Mouse (Mus musculus): Measurements from ENCODE around the gene Cfi. TPM values are rescaled to one million over a fixed set of nuclear protein-coding genes. Genes with fewer than 3 reads are reported as not detected.

Gene Cfi
- polyA plus RNA-seq, 1 experiment from 2014 or later, result 0.22 TPM

DNA sequence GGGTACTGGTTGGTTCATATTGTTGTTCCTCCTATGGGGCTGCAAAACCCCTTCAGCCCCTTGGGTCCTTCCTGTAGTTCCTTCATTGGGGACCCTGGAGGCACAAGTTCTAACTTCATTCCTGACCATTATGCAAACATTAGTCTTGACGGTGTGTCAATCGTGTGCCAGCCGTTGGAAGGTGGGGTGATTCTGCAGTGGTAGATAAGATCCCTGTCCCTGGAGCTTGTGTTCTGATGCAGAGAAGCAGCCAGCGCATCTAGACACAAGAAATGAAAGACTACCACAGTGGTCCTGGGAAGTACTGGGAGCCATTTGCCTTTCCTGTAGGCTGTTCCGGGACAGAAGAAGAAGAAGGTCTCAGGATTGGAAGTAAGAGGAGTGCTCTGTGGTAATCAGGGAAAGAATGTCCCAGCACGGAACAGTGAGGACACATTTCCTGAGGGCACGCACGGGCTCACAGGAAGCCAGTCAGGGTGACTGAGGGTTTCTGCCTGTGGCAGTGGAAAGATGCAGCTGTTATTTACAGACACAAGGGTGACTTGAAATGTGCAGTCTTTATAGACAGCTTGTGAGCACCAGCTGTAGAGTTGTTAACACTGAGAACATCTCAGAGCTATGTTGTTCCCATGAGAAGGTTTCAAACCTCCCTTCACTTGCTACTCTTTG, 45.4 kb downstream of the Cfi start:
- no peaks in the 10 kb centered on the region for H3K27me3 ChIP-seq (replicated peaks; ENCODE audit: control insufficient read depth, insufficient read depth, low read length)
- DNase-seq (ENCODE audit: low spot score), result no peak
- H3K36me3 ChIP-seq (ENCODE audit: control insufficient read depth, insufficient read depth, low read length), result no peaks in the 10 kb centered on the region
- H3K4me3 ChIP-seq (ENCODE audit: low read depth, low read length), result no peak overlapping the region
- no peak overlapping the region for H3K27ac ChIP-seq (ENCODE audit: low read depth, low read length)
- no peak overlapping the region for H3K9ac ChIP-seq (ENCODE audit: low read length)
- 92% methylated on average over 8 of the region's 8 CpGs for WGBS
- ATAC-seq, result no peak
- H3K4me1 ChIP-seq (ENCODE audit: control insufficient read depth, insufficient read depth, low read length), result 0 out of 2 replicates have a peak, but pooled peaks cover 3% of the 10 kb centered on the region
- no peak overlapping the region for H3K4me2 ChIP-seq (ENCODE audit: low read length)
- H3K9me3 ChIP-seq (replicated peaks; ENCODE audit: control insufficient read depth, low read length), result no peaks in the 10 kb centered on the region

GRCm38 (mm10) chr3:129885577-129885976, 49.9 kb downstream of the Cfi start:
- Histone ChIP-seq H3K4me1 (ENCODE audit: control insufficient read depth, insufficient read depth, low read length) (no peaks in the 10 kb centered on the region), H3K27ac (ENCODE audit: low read depth, low read length) (no peak overlapping the region), H3K27me3 (replicated peaks; ENCODE audit: control insufficient read depth, insufficient read depth, low read length) (no peaks in the 10 kb centered on the region), H3K9ac (ENCODE audit: low read length) (no peak overlapping the region), H3K36me3 (ENCODE audit: control insufficient read depth, insufficient read depth, low read length) (peaks cover under 1% of the 10 kb centered on the region; the same call in 1 of the 2 replicates), H3K4me3 (ENCODE audit: low read depth, low read length) (no peak overlapping the region), H3K4me2 (ENCODE audit: low read length) (no peak overlapping the region), H3K9me3 (replicated peaks; ENCODE audit: control insufficient read depth, low read length) (no peaks in the 10 kb centered on the region)
- ATAC-seq (no peak), DNase-seq (ENCODE audit: low spot score) (no peak)
- WGBS, result 88% methylated on average over 9 of the region's 9 CpGs

DNA sequence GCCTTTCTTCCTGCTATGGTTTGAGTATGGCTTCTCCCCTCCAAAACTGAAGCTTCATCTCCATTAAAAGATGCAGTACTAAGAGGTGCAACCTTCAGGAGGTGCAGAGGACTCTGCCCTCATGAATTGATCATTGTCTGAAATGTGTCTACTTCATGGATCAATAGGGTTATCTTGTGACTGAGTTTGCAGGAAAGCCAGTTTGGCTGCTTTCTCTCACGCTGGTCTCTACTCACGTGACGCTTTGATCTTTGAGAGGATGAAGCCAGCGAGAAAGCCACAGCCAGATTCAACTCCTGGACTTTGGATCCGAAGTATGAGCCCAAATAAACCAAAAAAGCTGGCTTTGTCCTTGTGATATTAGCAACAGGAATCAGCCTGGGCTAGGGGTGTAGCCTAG, 50.7 kb downstream of the Cfi start:
- Histone ChIP-seq H3K4me1 (ENCODE audit: control insufficient read depth, insufficient read depth, low read length) (no peaks in the 10 kb centered on the region), H3K27ac (ENCODE audit: low read depth, low read length) (no peak overlapping the region), H3K4me3 (ENCODE audit: low read depth, low read length) (no peak overlapping the region), H3K9me3 (replicated peaks; ENCODE audit: control insufficient read depth, low read length) (no peaks in the 10 kb centered on the region), H3K36me3 (ENCODE audit: control insufficient read depth, insufficient read depth, low read length) (peaks cover 8% of the 10 kb centered on the region; the same call in 1 of the 2 replicates), H3K27me3 (replicated peaks; ENCODE audit: control insufficient read depth, insufficient read depth, low read length) (no peaks in the 10 kb centered on the region), H3K4me2 (ENCODE audit: low read length) (no peak overlapping the region), H3K9ac (ENCODE audit: low read length) (no peak overlapping the region)
- ATAC-seq (no peak), DNase-seq (ENCODE audit: low spot score) (no peak)
- 91% methylated on average over 5 of the region's 5 CpGs for WGBS

DNA sequence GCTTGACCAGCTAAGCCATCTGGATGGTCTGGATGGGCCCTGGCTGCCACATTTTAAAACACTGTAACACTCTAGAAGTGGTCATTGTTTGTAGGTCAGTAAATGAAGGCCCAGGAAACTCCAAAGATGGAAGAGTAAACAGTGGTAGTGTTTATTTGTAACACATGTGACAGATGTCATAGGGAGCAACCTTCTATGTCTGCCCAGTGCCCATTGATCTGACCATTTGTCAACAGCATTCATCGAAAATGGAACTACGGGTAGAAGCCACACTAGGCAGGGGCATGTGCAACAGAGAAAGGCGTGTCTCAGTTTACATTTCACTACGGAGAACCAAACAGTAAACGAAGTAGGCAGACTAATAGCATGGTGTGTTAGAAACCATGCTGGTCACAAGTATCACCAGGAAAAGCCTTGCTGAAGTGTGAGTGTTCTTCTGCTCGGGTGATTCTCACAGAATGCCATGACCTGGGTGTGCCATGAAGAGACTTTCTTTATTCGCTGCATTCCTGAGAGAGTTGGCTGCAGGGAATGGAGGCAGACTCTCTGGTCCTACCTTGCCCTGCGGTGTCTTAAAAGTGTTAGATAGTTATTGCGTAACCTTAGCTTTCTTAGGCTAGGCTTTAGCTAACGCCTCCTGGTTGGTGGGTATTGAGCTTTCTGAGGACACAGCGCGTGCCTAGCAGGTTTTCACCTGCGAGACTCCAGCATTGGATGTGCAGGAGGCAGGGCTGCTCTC, 52.3 kb downstream of the Cfi start:
- whole genome bisulfite sequencing, result 91% methylated on average over 13 of the region's 13 CpGs
- DNase-seq (ENCODE audit: low spot score) (no peak), ATAC-seq (no peak)
- Histone ChIP-seq H3K4me3 (ENCODE audit: low read depth, low read length) (no peak overlapping the region), H3K27ac (ENCODE audit: low read depth, low read length) (no peak overlapping the region), H3K9ac (ENCODE audit: low read length) (no peak overlapping the region), H3K9me3 (replicated peaks; ENCODE audit: control insufficient read depth, low read length) (no peaks in the 10 kb centered on the region), H3K36me3 (ENCODE audit: control insufficient read depth, insufficient read depth, low read length) (peaks cover 14% of the 10 kb centered on the region; the same call in 1 of the 2 replicates), H3K4me2 (ENCODE audit: low read length) (no peak overlapping the region), H3K27me3 (replicated peaks; ENCODE audit: control insufficient read depth, insufficient read depth, low read length) (no peaks in the 10 kb centered on the region), H3K4me1 (ENCODE audit: control insufficient read depth, insufficient read depth, low read length) (no peaks in the 10 kb centered on the region)

DNA sequence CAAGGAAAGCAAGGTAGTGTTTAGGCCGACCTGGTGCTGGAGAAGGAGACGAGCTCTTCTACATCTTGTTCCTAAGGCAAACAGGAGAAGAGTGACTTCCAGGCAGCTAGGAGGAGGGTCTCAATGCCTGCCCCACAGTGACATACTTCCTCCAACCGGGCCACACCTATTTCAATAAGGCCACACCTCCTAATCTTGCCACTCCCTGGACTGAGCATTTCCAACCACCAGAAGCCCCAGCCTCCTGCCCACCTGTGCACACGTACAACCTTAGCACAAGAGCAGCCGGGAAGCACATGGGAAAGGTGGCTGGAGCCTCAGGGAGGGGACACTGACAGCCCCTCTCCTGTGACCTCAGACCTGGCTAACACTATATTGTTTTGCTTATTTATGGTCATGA, 56.3 kb downstream of the Cfi start:
- Histone ChIP-seq H3K36me3 (ENCODE audit: control insufficient read depth, insufficient read depth, low read length) (peaks cover 26% of the 10 kb centered on the region; the same call in 1 of the 2 replicates), H3K9ac (ENCODE audit: low read length) (no peak overlapping the region), H3K4me1 (ENCODE audit: control insufficient read depth, insufficient read depth, low read length) (no peaks in the 10 kb centered on the region), H3K4me3 (ENCODE audit: low read depth, low read length) (no peak overlapping the region), H3K9me3 (replicated peaks; ENCODE audit: control insufficient read depth, low read length) (no peaks in the 10 kb centered on the region), H3K4me2 (ENCODE audit: low read length) (no peak overlapping the region), H3K27ac (ENCODE audit: low read depth, low read length) (no peak overlapping the region), H3K27me3 (replicated peaks; ENCODE audit: control insufficient read depth, insufficient read depth, low read length) (no peaks in the 10 kb centered on the region)
- DNase-seq (ENCODE audit: low spot score), result no peak
- 90% methylated on average over 5 of the region's 5 CpGs for WGBS
- ATAC-seq, result no peak

DNA sequence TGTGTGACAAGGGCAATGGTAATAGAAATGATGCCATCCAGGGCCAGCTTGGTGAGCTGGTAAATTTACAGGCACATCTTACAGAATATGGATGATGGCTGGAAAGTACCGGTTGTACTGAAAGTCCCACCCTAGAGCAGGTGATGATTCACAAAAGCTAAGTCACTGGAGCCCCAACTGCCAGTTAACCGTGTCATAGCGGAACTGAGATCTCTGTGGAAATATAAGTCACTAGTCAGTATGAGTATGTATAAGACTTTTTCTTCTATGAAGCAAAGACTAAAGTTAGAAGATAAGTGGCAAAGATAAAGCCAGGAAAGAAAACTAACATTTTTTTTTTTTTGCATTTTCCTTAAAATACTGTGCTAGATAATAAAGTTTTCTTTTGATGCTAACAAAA, 57.5 kb downstream of the Cfi start:
- DNase-seq (ENCODE audit: low spot score) (no peak), ATAC-seq (no peak)
- no peak overlapping the region for H3K27ac ChIP-seq (ENCODE audit: low read depth, low read length)
- peaks cover 26% of the 10 kb centered on the region; the same call in 1 of the 2 replicates for H3K36me3 ChIP-seq (ENCODE audit: control insufficient read depth, insufficient read depth, low read length)
- H3K9ac ChIP-seq (ENCODE audit: low read length), result no peak overlapping the region
- 94% methylated on average over 3 of the region's 3 CpGs for WGBS
- H3K27me3 ChIP-seq (replicated peaks; ENCODE audit: control insufficient read depth, insufficient read depth, low read length), result no peaks in the 10 kb centered on the region
- no peaks in the 10 kb centered on the region for H3K9me3 ChIP-seq (replicated peaks; ENCODE audit: control insufficient read depth, low read length)
- H3K4me2 ChIP-seq (ENCODE audit: low read length), result no peak overlapping the region
- no peak overlapping the region for H3K4me3 ChIP-seq (ENCODE audit: low read depth, low read length)
- no peaks in the 10 kb centered on the region for H3K4me1 ChIP-seq (ENCODE audit: control insufficient read depth, insufficient read depth, low read length)

DNA sequence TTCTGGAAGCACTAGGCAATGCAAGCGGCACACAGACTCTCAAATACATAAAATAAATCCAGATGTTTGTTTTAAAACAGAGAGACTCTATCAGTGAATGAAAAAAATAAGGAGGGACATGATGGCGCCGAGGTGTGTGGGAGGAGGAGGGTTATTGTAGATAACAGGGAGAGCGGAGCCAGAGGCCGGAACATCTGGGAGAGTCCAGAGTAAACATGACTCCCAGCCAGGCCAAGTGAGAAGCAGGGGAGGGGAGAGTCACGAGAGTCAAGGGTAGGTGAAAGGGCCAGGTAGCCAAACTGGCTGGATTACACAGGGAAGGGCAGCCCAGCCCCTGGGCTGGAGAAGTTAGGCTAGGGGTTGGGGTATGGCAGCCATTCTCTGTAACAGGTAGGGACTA, 60.9 kb downstream of the Cfi start:
- H3K9ac ChIP-seq (ENCODE audit: low read length), result no peak overlapping the region
- H3K9me3 ChIP-seq (replicated peaks; ENCODE audit: control insufficient read depth, low read length), result no peaks in the 10 kb centered on the region
- H3K4me1 ChIP-seq (ENCODE audit: control insufficient read depth, insufficient read depth, low read length), result no peaks in the 10 kb centered on the region
- DNase-seq (ENCODE audit: low spot score) (no peak), ATAC-seq (no peak)
- peaks cover 19% of the 10 kb centered on the region; the same call in 1 of the 2 replicates for H3K36me3 ChIP-seq (ENCODE audit: control insufficient read depth, insufficient read depth, low read length)
- 91% methylated on average over 6 of the region's 6 CpGs for WGBS
- no peak overlapping the region for H3K4me2 ChIP-seq (ENCODE audit: low read length)
- no peak overlapping the region for H3K27ac ChIP-seq (ENCODE audit: low read depth, low read length)
- no peaks in the 10 kb centered on the region for H3K27me3 ChIP-seq (replicated peaks; ENCODE audit: control insufficient read depth, insufficient read depth, low read length)
- H3K4me3 ChIP-seq (ENCODE audit: low read depth, low read length), result no peak overlapping the region

DNA sequence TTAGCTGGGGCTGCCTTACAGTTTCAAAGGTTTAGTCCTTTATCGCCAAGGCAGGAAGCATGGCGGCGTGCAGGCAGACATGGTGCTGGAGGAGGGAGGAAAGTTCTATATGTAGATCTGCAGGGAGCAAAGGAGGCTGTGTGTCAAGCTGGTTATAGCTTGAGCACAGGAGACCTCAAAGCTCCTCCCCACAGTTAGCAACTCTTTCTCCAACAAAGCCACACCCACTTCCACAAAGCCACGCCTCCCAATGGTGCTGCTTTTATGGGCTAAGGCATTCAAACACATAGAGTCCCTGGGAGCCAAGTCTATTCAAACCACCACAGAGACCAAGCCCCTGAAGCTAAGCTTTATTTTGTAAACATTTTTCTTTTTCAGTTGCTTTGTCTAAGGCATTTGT, 63.2 kb downstream of the Cfi start:
- Histone ChIP-seq H3K9me3 (replicated peaks; ENCODE audit: control insufficient read depth, low read length) (no peaks in the 10 kb centered on the region), H3K9ac (ENCODE audit: low read length) (no peak overlapping the region), H3K4me2 (ENCODE audit: low read length) (no peak overlapping the region), H3K27me3 (replicated peaks; ENCODE audit: control insufficient read depth, insufficient read depth, low read length) (no peaks in the 10 kb centered on the region), H3K36me3 (ENCODE audit: control insufficient read depth, insufficient read depth, low read length) (0 out of 2 replicates have a peak, but pooled peaks cover 5% of the 10 kb centered on the region), H3K4me1 (ENCODE audit: control insufficient read depth, insufficient read depth, low read length) (0 out of 2 replicates have a peak, but pooled peaks cover 7% of the 10 kb centered on the region), H3K4me3 (ENCODE audit: low read depth, low read length) (no peak overlapping the region), H3K27ac (ENCODE audit: low read depth, low read length) (no peak overlapping the region)
- ATAC-seq, result no peak
- WGBS, result 64% methylated on average over 4 of the region's 4 CpGs
- peak; percentile 20 for DNase-seq (ENCODE audit: low spot score)
